Mouse (Mus musculus): ENCODE measurements at regions not wholly inside any gene's neighbourhood (a gene's known extent, or its start where the extent isn't known, plus 50 kb on each side); places are given as distances from the start of the nearest gene placed in this dataset.

DNA sequence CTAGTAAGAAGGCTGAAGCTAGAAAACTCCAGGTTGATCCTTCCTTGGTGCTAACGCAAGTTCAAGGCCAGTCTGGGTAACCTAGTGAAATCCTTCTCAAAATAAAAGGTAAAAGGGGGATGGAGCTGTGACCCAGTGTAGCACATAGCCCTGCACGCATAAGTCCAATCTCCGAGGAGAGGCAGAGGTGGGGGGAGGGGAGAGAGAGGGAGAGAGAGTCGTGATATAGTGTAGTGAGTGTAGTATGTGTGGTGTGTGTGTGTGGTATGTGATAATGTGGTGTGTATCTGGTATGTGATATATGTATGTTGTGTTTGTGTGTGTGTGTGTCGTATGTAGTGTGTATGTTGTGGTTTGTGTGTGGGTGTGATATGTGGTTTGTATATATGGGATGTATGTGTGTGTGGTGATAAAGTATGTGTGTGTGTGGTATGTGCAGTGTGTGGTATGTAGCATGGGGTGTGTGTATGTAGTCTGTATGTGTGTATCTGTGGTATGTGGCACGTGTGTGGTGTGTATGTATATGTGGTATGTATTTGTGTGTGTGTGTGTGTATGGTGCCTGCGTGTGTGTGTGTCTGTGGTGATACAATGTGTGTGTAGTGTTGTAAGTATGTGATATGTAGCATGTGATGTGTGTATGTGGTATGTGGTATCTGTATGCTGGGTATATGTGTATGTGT, 275.7 kb upstream of the Pfn2 start:
- TF ChIP-seq CTCF (IDR thresholded peaks at IDR 0.05) (no peak), POLR2A (IDR thresholded peaks at IDR 0.05; ENCODE audit: insufficient read depth, low read depth, low read length) (no peak), EP300 (IDR thresholded peaks at IDR 0.05; ENCODE audit: insufficient read depth, low read depth, low read length) (no peak)
